Mouse (Mus musculus): ENCODE results near the gene Sclt1. TPM values are rescaled to one million over a fixed set of nuclear protein-coding genes. Genes with fewer than 3 reads are reported as not detected.

The Sclt1 gene
- polyA plus RNA-seq, 1 experiment from 2014 or later, result 19.5 TPM

GRCm38 (mm10) chr3:41586917-41587316 is 155.4 kb downstream of the Sclt1 start:
- H3K36me3 ChIP-seq (ENCODE audit: control insufficient read depth, insufficient read depth, low read length), result peaks cover 12% of the 10 kb centered on the region; the same call in 1 of the 2 replicates
- no peak overlapping the region for H3K27ac ChIP-seq (replicated peaks; ENCODE audit: low read depth, low read length)
- 87% methylated on average over 7 of the region's 7 CpGs for WGBS
- no peaks in the 10 kb centered on the region for H3K4me1 ChIP-seq (ENCODE audit: control insufficient read depth, insufficient read depth, low read length)
- H3K4me3 ChIP-seq (replicated peaks; ENCODE audit: low read depth, low read length), result no peak overlapping the region
- ATAC-seq (ENCODE audit: low FRiP score, low TSS enrichment), result no peak
- no peaks in the 10 kb centered on the region for H3K9me3 ChIP-seq (ENCODE audit: control insufficient read depth, low read length)
- no peak overlapping the region for H3K9ac ChIP-seq (replicated peaks; ENCODE audit: low read length)
- H3K27me3 ChIP-seq (ENCODE audit: control insufficient read depth, insufficient read depth, low read length), result no peaks in the 10 kb centered on the region
- DNase-seq, result no peak
- H3K4me2 ChIP-seq (ENCODE audit: low read length), result no peak overlapping the region

GRCm38 (mm10) chr3:41586330-41586729 is 156.0 kb downstream of the Sclt1 start:
- no peak overlapping the region for H3K9ac ChIP-seq (replicated peaks; ENCODE audit: low read length)
- 81% methylated on average over 6 of the region's 6 CpGs for WGBS
- no peak for ATAC-seq (ENCODE audit: low FRiP score, low TSS enrichment)

GRCm38 (mm10) chr3:41585548-41585947 is 156.8 kb downstream of the Sclt1 start:
- DNase-seq (no peak), ATAC-seq (ENCODE audit: low FRiP score, low TSS enrichment) (no peak)
- no peak overlapping the region for H3K9ac ChIP-seq (replicated peaks; ENCODE audit: low read length)
- 77% methylated on average over 5 of the region's 5 CpGs for WGBS
- no peak overlapping the region for H3K4me2 ChIP-seq (ENCODE audit: low read length)
- H3K36me3 ChIP-seq (ENCODE audit: control insufficient read depth, insufficient read depth, low read length), result peaks cover 7% of the 10 kb centered on the region; the same call in 1 of the 2 replicates
- peaks cover 10% of the 10 kb centered on the region for H3K4me1 ChIP-seq (ENCODE audit: control insufficient read depth, insufficient read depth, low read length)
- no peaks in the 10 kb centered on the region for H3K27me3 ChIP-seq (ENCODE audit: control insufficient read depth, insufficient read depth, low read length)
- H3K9me3 ChIP-seq (ENCODE audit: control insufficient read depth, low read length), result no peaks in the 10 kb centered on the region
- H3K4me3 ChIP-seq (replicated peaks; ENCODE audit: low read depth, low read length), result no peak overlapping the region
- H3K27ac ChIP-seq (replicated peaks; ENCODE audit: low read depth, low read length), result no peak overlapping the region

More at GRCm38 (mm10) chr3:41586330-41586729, 156.0 kb downstream of the Sclt1 start:
- no peaks in the 10 kb centered on the region for H3K27me3 ChIP-seq (ENCODE audit: control insufficient read depth, insufficient read depth, low read length)
- H3K4me2 ChIP-seq (ENCODE audit: low read length), result no peak overlapping the region
- no peaks in the 10 kb centered on the region for H3K9me3 ChIP-seq (ENCODE audit: control insufficient read depth, low read length)
- H3K27ac ChIP-seq (replicated peaks; ENCODE audit: low read depth, low read length), result no peak overlapping the region
- H3K4me3 ChIP-seq (replicated peaks; ENCODE audit: low read depth, low read length), result no peak overlapping the region
- H3K36me3 ChIP-seq (ENCODE audit: control insufficient read depth, insufficient read depth, low read length), result peaks cover 7% of the 10 kb centered on the region; the same call in 1 of the 2 replicates
- DNase-seq, result no peak
- H3K4me1 ChIP-seq (ENCODE audit: control insufficient read depth, insufficient read depth, low read length), result peaks cover 2% of the 10 kb centered on the region

- Histone ChIP-seq H3K27me3 (ENCODE audit: control insufficient read depth, insufficient read depth, low read length) (no peaks in the 10 kb centered on the region), H3K27ac (replicated peaks; ENCODE audit: low read depth, low read length) (no peak overlapping the region), H3K4me3 (replicated peaks; ENCODE audit: low read depth, low read length) (no peak overlapping the region), H3K4me2 (ENCODE audit: low read length) (no peak overlapping the region), H3K36me3 (ENCODE audit: control insufficient read depth, insufficient read depth, low read length) (no peaks in the 10 kb centered on the region), H3K9me3 (ENCODE audit: control insufficient read depth, low read length) (no peaks in the 10 kb centered on the region), H3K9ac (replicated peaks; ENCODE audit: low read length) (no peak overlapping the region), H3K4me1 (ENCODE audit: control insufficient read depth, insufficient read depth, low read length) (peaks cover 12% of the 10 kb centered on the region)
- no peak for ATAC-seq (ENCODE audit: low FRiP score, low TSS enrichment)
- DNase-seq, result no peak
- WGBS, result 63% methylated on average over 4 of the region's 4 CpGs
Observed at GRCm38 (mm10) chr3:41583621-41584020, 158.7 kb downstream of the Sclt1 start.

GRCm38 (mm10) chr3:41583092-41583491 is 159.2 kb downstream of the Sclt1 start:
- H3K27ac ChIP-seq (replicated peaks; ENCODE audit: low read depth, low read length), result no peak overlapping the region
- H3K9me3 ChIP-seq (ENCODE audit: control insufficient read depth, low read length), result no peaks in the 10 kb centered on the region
- H3K36me3 ChIP-seq (ENCODE audit: control insufficient read depth, insufficient read depth, low read length), result no peaks in the 10 kb centered on the region
- no peak for DNase-seq
- no peaks in the 10 kb centered on the region for H3K27me3 ChIP-seq (ENCODE audit: control insufficient read depth, insufficient read depth, low read length)
- ATAC-seq (ENCODE audit: low FRiP score, low TSS enrichment), result no peak
- no peak overlapping the region for H3K9ac ChIP-seq (replicated peaks; ENCODE audit: low read length)
- WGBS, result 93% methylated on average over 14 of the region's 14 CpGs
- no peak overlapping the region for H3K4me3 ChIP-seq (replicated peaks; ENCODE audit: low read depth, low read length)
- no peak overlapping the region for H3K4me2 ChIP-seq (ENCODE audit: low read length)
- peaks cover 12% of the 10 kb centered on the region for H3K4me1 ChIP-seq (ENCODE audit: control insufficient read depth, insufficient read depth, low read length)

- peaks cover 12% of the 10 kb centered on the region for H3K4me1 ChIP-seq (ENCODE audit: control insufficient read depth, insufficient read depth, low read length)
- H3K4me2 ChIP-seq (ENCODE audit: low read length), result no peak overlapping the region
- WGBS, result 81% methylated on average over 7 of the region's 7 CpGs
Observed at GRCm38 (mm10) chr3:41582256-41582655, 160.1 kb downstream of the Sclt1 start.

GRCm38 (mm10) chr3:41581436-41581835 is 160.9 kb downstream of the Sclt1 start:
- Histone ChIP-seq H3K9ac (replicated peaks; ENCODE audit: low read length) (peak overlapping the region; percentile 20; the same call in 1 of the 2 replicates), H3K4me3 (replicated peaks; ENCODE audit: low read depth, low read length) (no peak overlapping the region), H3K36me3 (ENCODE audit: control insufficient read depth, insufficient read depth, low read length) (no peaks in the 10 kb centered on the region), H3K4me1 (ENCODE audit: control insufficient read depth, insufficient read depth, low read length) (peaks cover 12% of the 10 kb centered on the region), H3K4me2 (ENCODE audit: low read length) (peak overlapping the region; percentile 25; the same call in 1 of the 2 replicates), H3K9me3 (ENCODE audit: control insufficient read depth, low read length) (no peaks in the 10 kb centered on the region), H3K27ac (replicated peaks; ENCODE audit: low read depth, low read length) (peak overlapping the region; percentile 55), H3K27me3 (ENCODE audit: control insufficient read depth, insufficient read depth, low read length) (no peaks in the 10 kb centered on the region)
- 54% methylated on average over 8 of the region's 8 CpGs for WGBS
- ATAC-seq (ENCODE audit: low FRiP score, low TSS enrichment), result no peak
- DNase-seq, result peak; percentile 20

More at GRCm38 (mm10) chr3:41582256-41582655, 160.1 kb downstream of the Sclt1 start:
- Histone ChIP-seq H3K9me3 (ENCODE audit: control insufficient read depth, low read length) (no peaks in the 10 kb centered on the region), H3K4me3 (replicated peaks; ENCODE audit: low read depth, low read length) (no peak overlapping the region), H3K36me3 (ENCODE audit: control insufficient read depth, insufficient read depth, low read length) (no peaks in the 10 kb centered on the region), H3K27me3 (ENCODE audit: control insufficient read depth, insufficient read depth, low read length) (no peaks in the 10 kb centered on the region), H3K27ac (replicated peaks; ENCODE audit: low read depth, low read length) (no peak overlapping the region), H3K9ac (replicated peaks; ENCODE audit: low read length) (no peak overlapping the region)
- no peak for ATAC-seq (ENCODE audit: low FRiP score, low TSS enrichment)
- no peak for DNase-seq

GRCm38 (mm10) chr3:41580401-41581323 is 161.7 kb downstream of the Sclt1 start:
- DNase-seq (peak; percentile 57), ATAC-seq (ENCODE audit: low FRiP score, low TSS enrichment) (no peak)
- 27% methylated on average over 14 of the region's 14 CpGs for WGBS
- Histone ChIP-seq H3K27ac (replicated peaks; ENCODE audit: low read depth, low read length) (peak overlapping the region; percentile 55), H3K9ac (replicated peaks; ENCODE audit: low read length) (peak overlapping the region; percentile 20; the same call in 1 of the 2 replicates), H3K4me3 (replicated peaks; ENCODE audit: low read depth, low read length) (no peak overlapping the region), H3K36me3 (ENCODE audit: control insufficient read depth, insufficient read depth, low read length) (no peaks in the 10 kb centered on the region), H3K27me3 (ENCODE audit: control insufficient read depth, insufficient read depth, low read length) (no peaks in the 10 kb centered on the region), H3K4me1 (ENCODE audit: control insufficient read depth, insufficient read depth, low read length) (peaks cover 12% of the 10 kb centered on the region), H3K4me2 (ENCODE audit: low read length) (peak overlapping the region; percentile 25; the same call in 1 of the 2 replicates), H3K9me3 (ENCODE audit: control insufficient read depth, low read length) (no peaks in the 10 kb centered on the region)
